ENCODE assay signal across 9 mouse cellular contexts in genomic region chr16:84773268-84773861, GRCm38 (mm10). TPM values are rescaled to one million over a fixed set of nuclear protein-coding genes. Genes with fewer than 3 reads are reported as not detected.
DNase-seq lines count a peak whose midpoint lies in the region; ATAC-seq and TF ChIP-seq lines count a peak whose summit lies in the region.
"Had no signal": no experiment of that assay in that cellular context is flagged by ENCODE, and none has a peak within 500 bp of the region (broad histone marks: within the 10 kb centered on the region; RNA-seq: fewer than 3 reads in every experiment).

No protein-coding gene starts in this region.

- H3ac ChIP-seq in myocyte (ENCODE audit: control insufficient read depth, insufficient read length): peak overlapping the region; percentile 54

- TF ChIP-seq CTCF in thymus, adult 2 months (IDR thresholded peaks at IDR 0.05; ENCODE audit: borderline replicate concordance, control insufficient read depth, extremely low read depth, insufficient read depth, low read length, poor library complexity): no peak

- TF ChIP-seq POLR2A in myocyte (IDR thresholded peaks at IDR 0.05; ENCODE audit: insufficient read length, low read depth): no peak
- TF ChIP-seq POLR2A in thymus, adult 2 months (IDR thresholded peaks at IDR 0.05; ENCODE audit: control insufficient read depth, extremely low read depth, insufficient read depth, low read length, poor library complexity): no peak

- H3K27ac ChIP-seq in kidney, embryonic 14.5 days (ENCODE audit: low read depth, low read length): no peak overlapping the region
- no peak overlapping the region for H3K27ac ChIP-seq in embryonic facial prominence, embryonic 14.5 days (replicated peaks; ENCODE audit: low read depth, low read length)
- no peak overlapping the region for H3K27ac ChIP-seq in intestine, embryonic 15.5 days
- H3K27ac ChIP-seq in thymus, adult 2 months (ENCODE audit: control insufficient read depth, insufficient read depth, low read length): no peak overlapping the region

- peak overlapping the region; percentile 99 for H3K4me2 ChIP-seq in kidney, embryonic 14.5 days (replicated peaks; ENCODE audit: low read depth, low read length)
- peak overlapping the region; percentile 93 for H3K4me2 ChIP-seq in embryonic facial prominence, embryonic 14.5 days (ENCODE audit: low read depth, low read length)
- H3K4me2 ChIP-seq in intestine, embryonic 15.5 days (replicated peaks): peak overlapping the region; percentile 84
- H3K4me2 ChIP-seq in myocyte (ENCODE audit: low read depth): peak overlapping the region; percentile 86

- peaks cover 18% of the 10 kb centered on the region for H3K27me3 ChIP-seq in kidney, embryonic 14.5 days (ENCODE audit: control insufficient read depth, insufficient read depth, low read length)
- H3K27me3 ChIP-seq in embryonic facial prominence, embryonic 14.5 days (replicated peaks; ENCODE audit: control insufficient read depth, insufficient read depth, low read length): 0 out of 2 replicates have a peak, but pooled peaks cover 11% of the 10 kb centered on the region
- peaks cover 11% of the 10 kb centered on the region; the same call in 1 of the 2 replicates for H3K27me3 ChIP-seq in intestine, embryonic 15.5 days (replicated peaks)
- no peaks in the 10 kb centered on the region for H3K27me3 ChIP-seq in myocyte (ENCODE audit: control insufficient read depth, insufficient read depth, insufficient read length)
- peaks cover 6% of the 10 kb centered on the region for H3K27me3 ChIP-seq in thymus, adult 2 months (ENCODE audit: control insufficient read depth, insufficient read depth, low read length)

- ATAC-seq in kidney, embryonic 14.5 days (ENCODE audit: low FRiP score, low TSS enrichment): no peak
- no peak; the same call in 1 of the 2 replicates for ATAC-seq in embryonic facial prominence, embryonic 14.5 days (ENCODE audit: low read depth)
- ATAC-seq in intestine, embryonic 15.5 days: peak; percentile 9; the same call in 1 of the 2 replicates

- no peak overlapping the region; the same call in 1 of the 2 replicates for H3K9ac ChIP-seq in kidney, embryonic 14.5 days (ENCODE audit: low read depth, low read length)
- H3K9ac ChIP-seq in embryonic facial prominence, embryonic 14.5 days (ENCODE audit: low read depth, low read length): peak overlapping the region; percentile 70
- no peak overlapping the region for H3K9ac ChIP-seq in intestine, embryonic 15.5 days

- H3K4me1 ChIP-seq in kidney, embryonic 14.5 days (ENCODE audit: control insufficient read depth, insufficient read depth, low read length): 0 out of 2 replicates have a peak, but pooled peaks cover 3% of the 10 kb centered on the region
- H3K4me1 ChIP-seq in embryonic facial prominence, embryonic 14.5 days (ENCODE audit: control insufficient read depth, insufficient read depth, low read length): 0 out of 2 replicates have a peak, but pooled peaks cover 4% of the 10 kb centered on the region
- peaks cover 11% of the 10 kb centered on the region for H3K4me1 ChIP-seq in intestine, embryonic 15.5 days (replicated peaks)
- 0 out of 2 replicates have a peak, but pooled peaks cover 3% of the 10 kb centered on the region for H3K4me1 ChIP-seq in thymus, adult 2 months (replicated peaks; ENCODE audit: control insufficient read depth, insufficient read depth, low read length)

- no peaks in the 10 kb centered on the region for H3K36me3 ChIP-seq in kidney, embryonic 14.5 days (ENCODE audit: control insufficient read depth, insufficient read depth, low read length)
- H3K36me3 ChIP-seq in embryonic facial prominence, embryonic 14.5 days (ENCODE audit: control insufficient read depth, insufficient read depth, low read length): no peaks in the 10 kb centered on the region
- H3K36me3 ChIP-seq in intestine, embryonic 15.5 days: no peaks in the 10 kb centered on the region
- no peaks in the 10 kb centered on the region for H3K36me3 ChIP-seq in myocyte (ENCODE audit: control insufficient read depth, insufficient read depth)
- no peaks in the 10 kb centered on the region for H3K36me3 ChIP-seq in thymus, adult 2 months (ENCODE audit: control insufficient read depth, insufficient read depth, low read length)
- H3K36me3 ChIP-seq: G1E had no signal

- DNase-seq in kidney, adult 18-20 months: no peak
- peak; percentile 5 for DNase-seq in embryonic facial prominence, embryonic 14.5 days (ENCODE audit: low spot score)
- no peak for DNase-seq in right cerebral cortex, adult 2 months (ENCODE audit: low spot score in 2 of 2)
- no peak for DNase-seq in MN1 (ENCODE audit: low spot score)
- DNase-seq in thymus, adult 2 months: no peak

- no peaks in the 10 kb centered on the region for H3K9me3 ChIP-seq in kidney, embryonic 14.5 days (ENCODE audit: control insufficient read depth, low read length)
- H3K9me3 ChIP-seq in embryonic facial prominence, embryonic 14.5 days (ENCODE audit: control insufficient read depth, low read length): no peaks in the 10 kb centered on the region
- no peaks in the 10 kb centered on the region for H3K9me3 ChIP-seq in intestine, embryonic 15.5 days

- H3K79me2 ChIP-seq in myocyte (ENCODE audit: control insufficient read depth, insufficient read depth): peaks cover 29% of the 10 kb centered on the region

- H3K4me3 ChIP-seq in kidney, embryonic 14.5 days (ENCODE audit: low read length): peak overlapping the region; percentile 62
- peak overlapping the region; percentile 66 for H3K4me3 ChIP-seq in embryonic facial prominence, embryonic 14.5 days (ENCODE audit: low read depth, low read length)
- H3K4me3 ChIP-seq in intestine, embryonic 15.5 days (replicated peaks): peak overlapping the region; percentile 59
- H3K4me3 ChIP-seq in myocyte: peak overlapping the region; percentile 88
- H3K4me3 ChIP-seq in thymus, adult 2 months (ENCODE audit: control insufficient read depth, insufficient read depth, low read length): no peak overlapping the region

- 3% methylated on average over 15 of the region's 15 CpGs for WGBS in kidney, embryonic 14.5 days
- under 1% methylated on average over 15 of the region's 15 CpGs for WGBS in embryonic facial prominence, embryonic 14.5 days
- WGBS in intestine, embryonic 15.5 days: 6% methylated on average over 15 of the region's 15 CpGs
- WGBS in thymus, adult 2 months: 6% methylated on average over 15 of the region's 15 CpGs

TF ChIP-seq in myocyte, 11 proteins besides CTCF, POLR2A, EP300 and RAD21:
- TF ChIP-seq MYOG (IDR thresholded peaks at IDR 0.05; ENCODE audit: control insufficient read depth in 1 of 3, insufficient read depth in 1 of 3, insufficient read length in 2 of 3, low read depth in 2 of 3) (no peak), TCF3 (IDR thresholded peaks at IDR 0.05; ENCODE audit: insufficient read length, low read depth) (no peak), REST (IDR thresholded peaks at IDR 0.05; ENCODE audit: insufficient read depth, insufficient read length) (no peak)
TF ChIP-seq in myocyte: peak in this region for 0.

RNA-seq across cellular contexts. Expression of gene Jam2, which starts 0.6 kb away (rescaled TPM):
- 2.5 and 3.4 TPM in 2 replicates for polyA plus RNA-seq in kidney, embryonic 14.5 days (2014; fragmentation: Nextera tagmentation; extraction: Ambion mirVana)
- polyA plus RNA-seq in embryonic facial prominence, embryonic 14.5 days (2014; fragmentation: Nextera tagmentation; extraction: Ambion mirVana): 21.2 and 21.6 TPM in 2 replicates
- 5.4 and 5.6 TPM in 2 replicates for polyA plus RNA-seq in intestine, embryonic 15.5 days (2015; fragmentation: Nextera tagmentation; extraction: Ambion mirVana)
- polyA plus RNA-seq in myocyte (2012; fragmentation: generic; extraction: Trizol): 37.2 TPM
- 2.1 and 4.1 TPM in 2 replicates for polyA plus RNA-seq in thymus, adult 2 months (2012; rRNA removed)
- polyA plus RNA-seq: G1E had no signal

RNA-seq across cellular contexts. Expression of gene Mrpl39, which starts 37.8 kb away (rescaled TPM):
- polyA plus RNA-seq in kidney, embryonic 14.5 days (2014; fragmentation: Nextera tagmentation; extraction: Ambion mirVana): 48.2 and 54.4 TPM in 2 replicates
- 43.0 and 44.0 TPM in 2 replicates for polyA plus RNA-seq in embryonic facial prominence, embryonic 14.5 days (2014; fragmentation: Nextera tagmentation; extraction: Ambion mirVana)
- 47.3 and 48.9 TPM in 2 replicates for polyA plus RNA-seq in intestine, embryonic 15.5 days (2015; fragmentation: Nextera tagmentation; extraction: Ambion mirVana)
- 36.6 TPM for polyA plus RNA-seq in myocyte (2012; fragmentation: generic; extraction: Trizol)
- polyA plus RNA-seq in thymus, adult 2 months (2012; rRNA removed): 12.3 and 15.1 TPM in 2 replicates
